Mouse (Mus musculus) frontal cortex, adult (tissue): ENCODE data around the gene Zfp384.
A peak's percentile ranks its signal among the peaks of the same experiment; 100 is the strongest.
"Not testable (repeated sequence)": the region's sequence is repeated elsewhere in the genome, so short reads cannot be mapped to it uniquely, and the experiment has no call there.

Experiments used
- ATAC-seq: cut with Nextera tagmentation; 2 replicates; pipeline ENCODE4 v1.9.2; 2017; ENCODE audit warnings: mild to moderate bottlenecking, moderate library complexity, mixed read lengths; ENCODE audit not compliant: low TSS enrichment

Zfp384 gene

DNA sequence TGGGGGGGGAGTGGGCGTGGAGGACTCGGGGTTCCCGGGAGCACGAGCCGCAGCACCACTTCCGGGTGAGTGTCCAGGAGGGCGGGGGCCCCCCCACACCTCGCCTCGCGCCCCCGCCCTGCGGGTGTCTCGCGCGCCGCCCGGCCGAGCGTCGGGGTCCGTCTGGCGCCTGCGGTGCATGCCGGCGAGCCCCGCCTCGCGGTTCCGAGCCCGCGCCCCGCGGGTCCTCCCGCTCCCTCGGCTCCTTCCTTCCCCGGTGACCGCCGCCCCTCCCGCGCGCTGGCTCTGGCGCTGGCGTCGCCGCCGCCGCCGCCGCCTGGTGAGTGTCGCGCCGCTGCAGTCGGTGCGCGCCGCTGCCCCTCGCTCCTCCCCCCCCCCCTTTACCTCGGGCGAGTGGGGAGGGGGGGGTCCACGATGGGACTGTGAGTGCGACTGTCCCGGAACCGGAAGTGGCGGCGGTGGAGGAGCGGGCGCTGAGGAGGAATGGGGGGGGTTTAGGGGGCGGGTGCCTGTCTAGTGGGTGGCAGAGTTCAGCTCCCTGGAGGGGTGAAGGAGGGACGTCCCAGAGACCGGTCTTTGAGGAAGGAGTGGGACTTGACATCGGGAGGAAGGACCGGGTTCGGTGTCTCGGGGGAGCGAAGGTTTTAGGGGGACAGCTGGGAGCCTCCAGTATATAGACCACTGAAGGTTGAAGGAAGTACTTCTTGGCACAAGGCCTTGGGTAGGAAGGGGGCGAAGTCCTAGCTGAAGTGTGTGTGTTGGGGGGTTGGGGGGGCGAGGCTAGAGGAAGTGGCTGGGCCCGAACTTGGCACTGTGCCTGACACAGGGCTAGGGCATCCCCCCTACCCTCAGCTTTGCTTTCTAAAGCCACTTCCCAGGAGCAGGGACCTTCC, 482 bp downstream of the Zfp384 start:
- peak; percentile 65 for ATAC-seq

DNA sequence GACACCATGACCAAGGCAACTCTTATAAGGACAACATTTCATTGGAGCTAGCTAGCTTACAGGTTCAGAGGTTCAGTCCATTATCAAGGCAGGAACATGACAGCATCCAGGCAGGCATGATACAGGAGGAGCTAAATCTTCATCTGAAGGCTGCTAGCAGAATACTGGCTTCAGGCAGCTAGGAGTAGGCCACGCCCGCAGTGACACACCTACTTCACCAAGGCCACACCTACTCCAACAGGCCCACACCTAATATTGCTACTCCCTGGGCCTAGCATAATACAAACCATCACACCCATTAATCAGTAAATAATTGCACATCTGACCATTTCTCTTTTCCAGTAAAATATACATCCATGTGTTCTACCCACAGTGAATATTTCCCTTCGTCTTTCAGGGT, 8.7 kb downstream of the Zfp384 start:
- ATAC-seq: no peak

DNA sequence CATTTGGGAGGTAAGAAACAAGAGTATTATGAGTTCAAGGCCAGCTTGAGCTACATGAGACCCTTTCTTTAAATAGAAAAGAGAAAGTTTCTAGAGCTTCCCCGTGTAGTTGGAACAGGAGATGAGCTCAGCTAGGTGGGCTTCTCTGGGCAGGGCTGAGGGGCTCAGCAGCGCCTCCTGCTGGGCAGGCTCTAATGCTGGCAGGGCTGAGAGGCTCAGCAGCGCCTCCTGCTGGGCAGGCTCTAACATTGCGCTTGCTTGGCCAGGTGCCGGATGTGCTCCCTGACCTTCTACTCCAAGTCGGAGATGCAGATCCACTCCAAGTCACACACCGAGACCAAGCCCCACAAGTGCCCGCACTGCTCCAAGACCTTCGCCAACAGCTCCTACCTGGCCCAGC, 21.6 kb downstream of the Zfp384 start:
- ATAC-seq: not testable (repeated sequence)

DNA sequence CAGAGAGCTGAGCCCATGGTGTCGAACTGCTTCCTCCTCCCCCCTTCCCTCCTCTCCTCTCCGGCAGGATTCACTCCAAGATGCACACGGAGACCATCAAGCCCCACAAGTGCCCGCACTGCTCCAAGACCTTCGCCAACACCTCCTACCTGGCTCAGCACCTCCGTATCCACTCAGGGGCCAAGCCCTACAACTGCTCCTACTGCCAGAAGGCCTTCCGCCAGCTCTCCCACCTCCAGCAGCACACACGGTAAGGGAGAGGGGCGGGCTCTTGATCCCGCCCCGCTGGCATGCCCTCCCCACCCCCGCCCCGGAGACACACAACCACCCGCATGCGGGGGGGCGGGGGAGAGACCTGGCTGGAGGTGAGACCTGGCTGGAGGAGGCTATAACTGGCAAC, 22.7 kb downstream of the Zfp384 start:
- no peak for ATAC-seq

DNA sequence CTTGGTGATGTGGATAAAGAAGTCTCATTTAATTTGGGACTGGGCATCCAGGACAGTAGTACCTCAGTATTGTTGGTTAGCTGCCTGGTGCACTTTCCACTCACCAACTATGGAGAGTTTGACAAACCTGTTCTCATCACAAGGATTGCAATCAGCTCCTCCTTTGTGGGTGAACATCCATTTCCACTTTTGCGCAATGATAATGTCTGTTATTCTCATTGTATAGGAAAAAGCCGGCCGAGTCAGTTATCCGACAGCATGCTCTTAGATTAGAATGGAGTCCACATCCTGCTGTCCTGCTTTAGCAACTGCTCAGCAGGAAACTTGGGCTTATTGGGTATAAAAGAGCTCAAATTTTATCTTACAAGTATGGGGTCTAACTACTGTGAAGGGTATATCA, 29.7 kb downstream of the Zfp384 start:
- no peak for ATAC-seq

DNA sequence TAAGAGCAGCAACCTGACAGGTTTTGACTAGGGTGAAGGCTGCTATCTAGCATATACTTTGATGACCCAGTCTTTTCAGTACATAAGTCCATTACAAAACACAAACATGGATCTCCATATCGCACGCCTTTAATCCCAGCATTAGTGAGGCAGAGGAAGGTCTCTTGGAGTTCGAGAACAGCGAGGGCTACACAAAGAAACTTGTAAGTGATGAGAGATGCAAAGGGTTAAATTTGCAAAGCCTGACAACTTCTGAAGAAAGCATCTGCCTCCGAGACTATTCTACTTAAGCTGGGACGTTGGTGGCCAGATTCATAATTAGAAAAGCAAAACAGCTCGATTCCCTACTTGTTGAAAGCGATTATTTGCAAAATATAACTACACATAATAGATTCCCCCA, 30.2 kb downstream of the Zfp384 start:
- no peak for ATAC-seq

DNA sequence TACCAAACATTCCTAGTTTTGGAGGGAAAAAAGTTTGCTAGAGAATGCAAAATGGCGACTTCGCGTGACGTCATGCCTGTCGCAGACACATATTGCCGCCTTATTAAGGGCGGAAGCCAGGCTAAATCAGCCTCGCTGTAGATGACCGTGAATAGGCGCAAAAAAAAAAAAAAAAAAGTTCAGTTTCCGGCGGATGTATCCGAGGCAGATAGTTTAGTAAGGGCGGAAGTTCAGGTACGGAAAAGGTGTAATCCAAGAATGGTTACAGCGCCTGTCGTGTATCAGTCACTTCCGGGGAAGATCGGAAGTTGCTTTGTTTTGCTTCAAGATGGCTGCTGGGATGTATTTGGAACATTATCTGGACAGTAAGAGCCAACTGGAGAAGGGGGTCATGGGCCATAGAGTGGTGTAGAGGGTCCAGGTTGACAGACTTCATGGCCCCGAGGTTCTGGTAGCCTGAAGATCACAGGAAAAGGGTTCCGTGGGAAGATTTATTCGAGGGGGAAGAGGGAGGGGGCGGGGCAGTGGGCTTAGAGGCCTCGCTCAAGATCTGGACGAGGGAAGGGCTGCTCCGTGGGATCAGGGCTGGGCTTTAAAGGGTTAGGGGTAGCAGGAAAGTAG, 30.7 kb downstream of the Zfp384 start, which contains the start of gene Ing4:
TSS of gene Ing4 (plus strand) at position 228 of the 621 bp plus-strand sequence.
- peak; percentile 95 for ATAC-seq

DNA sequence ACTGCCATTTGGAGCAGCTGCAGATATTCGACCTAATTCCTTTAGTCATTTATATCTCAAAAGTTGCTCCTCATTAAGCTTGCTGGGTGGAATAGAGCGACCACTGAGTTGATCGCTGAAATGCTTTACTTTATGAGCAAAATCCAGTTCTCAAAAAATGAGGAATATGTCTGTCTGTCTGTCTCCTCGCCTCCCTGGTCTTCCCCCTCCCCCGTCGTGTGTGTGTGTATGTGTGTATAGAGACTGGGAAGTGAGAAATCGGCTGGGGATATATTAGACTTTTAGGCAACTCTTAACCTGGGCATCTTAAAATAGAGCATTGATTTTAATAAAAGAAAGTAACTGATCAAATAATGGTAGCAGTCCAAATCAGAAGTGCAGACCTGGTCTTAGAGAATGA, 31.3 kb downstream of the Zfp384 start:
- ATAC-seq: no peak

DNA sequence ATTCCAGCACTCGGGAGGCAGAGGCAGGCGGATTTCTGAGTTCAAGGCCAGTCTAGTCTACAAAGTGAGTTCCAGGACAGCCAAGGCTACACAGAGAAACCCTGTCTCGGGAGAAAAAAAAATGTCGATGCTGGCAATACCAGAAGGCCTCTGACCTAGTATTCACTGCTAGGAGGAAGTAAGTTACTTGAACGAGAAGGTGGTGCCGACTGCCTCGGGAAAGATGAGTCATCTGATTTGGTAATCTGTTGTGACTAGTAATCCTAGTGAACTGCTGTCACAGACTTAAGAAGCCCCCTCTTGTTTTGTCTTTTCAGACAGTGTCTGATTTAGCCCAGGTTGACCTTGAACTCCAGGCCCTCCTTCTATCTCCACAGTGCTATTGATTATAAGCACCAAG, 32.1 kb downstream of the Zfp384 start:
- ATAC-seq: no peak

DNA sequence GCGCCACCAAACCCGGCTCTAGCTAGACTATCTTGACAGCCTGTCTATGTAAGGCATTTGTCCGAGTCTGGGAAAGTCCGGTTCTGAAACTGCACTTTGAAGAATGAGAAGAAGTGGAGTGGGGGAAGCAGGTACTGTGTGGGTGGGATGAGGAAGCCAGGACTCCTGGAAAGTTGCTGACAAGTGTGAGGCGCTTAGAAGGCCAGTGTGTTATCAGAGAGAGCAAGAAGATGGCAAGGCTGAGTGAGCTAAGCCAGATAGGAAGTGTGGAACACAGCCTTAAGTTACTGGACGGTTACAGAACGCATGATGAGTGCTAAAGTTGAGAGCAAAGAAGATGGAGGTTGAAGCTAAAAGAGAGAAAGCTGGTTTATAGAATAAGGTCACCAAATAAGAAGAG, 33.1 kb downstream of the Zfp384 start:
- ATAC-seq: no peak

DNA sequence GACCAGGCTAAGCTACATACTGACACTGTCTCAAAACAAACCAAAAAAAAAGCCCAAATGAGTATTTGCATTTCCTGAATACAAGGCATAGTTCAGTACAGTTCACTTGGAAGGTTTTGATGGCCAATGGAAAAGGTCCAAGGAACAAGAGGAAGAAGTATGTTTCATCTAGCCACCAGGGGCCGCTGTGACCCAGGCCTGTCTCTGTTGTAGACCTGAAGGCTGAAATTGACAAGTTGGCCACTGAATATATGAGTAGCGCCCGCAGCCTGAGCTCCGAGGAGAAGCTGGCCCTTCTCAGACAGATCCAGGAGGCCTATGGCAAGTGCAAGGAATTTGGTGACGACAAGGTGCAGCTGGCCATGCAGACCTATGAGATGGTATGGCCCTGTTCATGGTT, 37.7 kb downstream of the Zfp384 start:
- ATAC-seq: peak; percentile 69

DNA sequence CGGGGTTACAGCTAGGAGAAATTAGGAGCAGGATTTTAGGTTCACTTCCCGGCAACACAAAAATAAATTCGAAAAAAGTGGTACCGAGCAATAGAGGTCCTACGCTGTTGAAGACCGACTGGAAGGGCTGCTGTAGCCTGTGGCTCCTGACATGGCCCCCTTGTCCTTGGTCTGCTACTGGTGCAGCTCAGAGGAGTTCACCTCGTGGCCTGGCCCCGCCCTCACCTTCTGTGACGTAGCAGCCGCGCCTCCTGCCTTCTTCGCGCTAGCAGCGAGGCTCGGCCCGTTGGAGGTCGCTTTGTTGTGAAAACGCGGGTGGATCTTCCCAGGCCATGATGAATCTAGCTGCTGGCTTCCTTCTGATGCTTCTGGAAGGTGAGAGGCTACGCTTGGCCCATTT, 40.7 kb downstream of the Zfp384 start, which contains the start of gene Acrbp:
TSS of gene Acrbp (plus strand) at position 12 of the 400 bp plus-strand sequence.
- ATAC-seq: no peak

DNA sequence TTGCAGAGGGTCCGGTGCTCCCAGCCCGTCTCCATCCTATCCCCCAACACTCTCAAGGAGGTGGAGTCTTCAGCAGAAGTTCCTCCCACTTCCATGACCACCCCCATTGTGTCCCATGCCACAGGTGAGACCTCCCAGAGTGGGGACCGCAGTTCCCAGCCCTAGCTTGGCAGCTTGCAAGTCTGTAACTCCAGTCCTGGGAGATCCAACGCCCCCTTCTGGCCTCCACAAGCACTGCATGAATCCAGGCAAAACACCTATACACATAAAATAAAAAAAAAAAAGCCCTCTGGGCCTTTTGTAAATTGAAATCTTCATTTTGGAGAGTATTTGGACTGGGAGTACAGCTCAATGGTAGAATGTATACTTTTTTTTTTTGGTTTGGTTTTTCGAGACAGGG, 42.3 kb downstream of the Zfp384 start:
- no peak for ATAC-seq

DNA sequence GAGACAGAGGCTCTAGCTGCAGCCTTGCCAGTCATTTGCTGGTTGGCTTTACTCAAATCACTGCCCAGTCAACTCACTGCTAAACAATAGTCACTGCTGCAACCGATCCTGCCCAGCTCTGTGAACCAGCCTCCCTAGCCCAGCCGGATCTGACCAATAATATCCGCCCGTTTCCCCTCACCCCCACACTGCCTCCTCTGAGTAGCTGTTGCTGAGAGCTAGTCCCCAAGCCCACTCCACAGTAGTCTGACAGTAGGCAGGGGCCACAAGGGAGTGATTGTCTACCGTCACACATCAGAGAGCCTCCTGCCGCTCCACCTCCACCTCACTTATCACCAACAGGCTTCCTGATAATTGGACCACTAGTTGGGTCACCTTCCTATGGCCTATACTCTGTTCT, 52.5 kb downstream of the Zfp384 start:
- ATAC-seq: no peak

DNA sequence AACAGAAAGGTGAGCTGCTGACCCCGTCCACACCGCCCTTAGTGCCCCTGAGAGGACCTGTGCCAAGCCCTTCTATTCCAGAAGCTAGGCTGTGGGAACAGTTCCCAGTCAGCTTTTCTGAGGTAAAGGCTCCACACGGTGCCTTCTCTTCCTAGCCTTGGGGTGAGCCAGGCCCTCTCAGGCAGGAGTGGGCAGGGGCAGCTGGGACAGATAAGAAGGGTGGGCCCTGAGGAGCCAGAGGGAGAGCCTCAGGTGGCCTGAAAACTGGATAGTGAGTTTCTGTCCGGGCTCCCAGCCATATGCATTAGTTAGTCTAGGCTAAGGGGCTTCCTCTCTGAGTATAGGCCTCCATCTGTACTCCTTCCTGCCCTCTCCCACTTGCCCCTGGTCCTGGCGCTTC, 53.6 kb downstream of the Zfp384 start:
- ATAC-seq: no peak

DNA sequence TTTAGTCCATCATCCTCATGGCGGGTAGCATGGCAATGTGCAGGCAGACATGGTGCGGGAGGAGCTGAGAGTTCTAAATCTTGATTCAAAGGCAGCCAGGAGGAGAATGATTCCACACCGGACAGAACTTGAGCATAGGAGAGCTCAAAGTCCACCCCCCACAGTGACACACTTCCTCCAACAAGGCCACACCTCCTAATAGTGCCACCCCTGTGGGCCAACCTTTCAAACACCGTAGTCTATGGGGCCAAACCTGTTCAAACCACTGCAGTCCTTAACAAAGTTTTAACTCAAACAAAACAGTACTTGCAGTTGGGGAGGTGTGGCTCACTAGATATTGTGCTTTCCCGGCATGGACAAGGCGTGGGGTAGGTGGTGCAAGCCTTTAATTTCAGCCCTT, 55.0 kb downstream of the Zfp384 start:
- ATAC-seq: no peak

DNA sequence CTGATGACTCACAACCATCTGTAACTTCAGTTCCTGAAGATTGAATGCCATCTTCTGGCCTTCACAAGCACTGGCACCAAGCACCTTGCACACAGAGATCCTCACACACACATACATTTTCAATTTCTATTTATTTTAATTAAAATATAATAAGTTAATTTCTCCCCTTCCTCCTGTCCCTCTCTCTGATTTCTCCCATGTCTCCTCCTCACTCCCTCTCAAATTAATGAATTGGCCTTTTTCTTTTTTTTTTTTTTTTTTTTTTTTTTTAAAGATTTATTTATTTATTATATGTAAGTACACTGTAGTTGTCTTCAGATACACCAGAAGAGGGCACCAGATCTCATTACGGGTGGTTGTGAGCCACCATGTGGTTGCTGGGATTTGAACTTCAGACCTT, 56.3 kb downstream of the Zfp384 start:
- not testable (repeated sequence) for ATAC-seq

DNA sequence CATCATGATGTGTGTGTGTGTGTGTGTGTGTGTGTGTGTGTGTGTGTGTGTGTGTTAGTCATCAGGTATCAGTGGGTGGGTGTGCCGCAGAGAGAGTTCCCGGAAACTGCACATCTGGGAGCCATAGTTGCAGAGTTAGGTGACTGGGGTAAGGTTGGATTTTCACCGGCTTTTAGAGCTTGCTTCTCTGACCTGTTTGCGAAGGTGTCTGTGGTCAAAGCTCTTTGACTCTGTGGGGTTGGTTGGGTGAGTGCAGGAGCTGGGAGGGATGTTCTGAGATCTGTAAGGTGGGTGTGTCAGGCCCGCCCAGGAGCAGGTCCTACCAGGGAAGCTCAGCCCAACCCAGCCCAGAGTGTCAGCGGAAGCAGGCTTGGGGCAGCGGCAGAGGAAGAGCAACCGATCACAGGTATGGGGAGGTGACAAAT, 58.6 kb downstream of the Zfp384 start, which contains the start of gene Lpar5:
TSS of gene Lpar5 (plus strand) at position 350 of the 425 bp plus-strand sequence.
- no peak for ATAC-seq

DNA sequence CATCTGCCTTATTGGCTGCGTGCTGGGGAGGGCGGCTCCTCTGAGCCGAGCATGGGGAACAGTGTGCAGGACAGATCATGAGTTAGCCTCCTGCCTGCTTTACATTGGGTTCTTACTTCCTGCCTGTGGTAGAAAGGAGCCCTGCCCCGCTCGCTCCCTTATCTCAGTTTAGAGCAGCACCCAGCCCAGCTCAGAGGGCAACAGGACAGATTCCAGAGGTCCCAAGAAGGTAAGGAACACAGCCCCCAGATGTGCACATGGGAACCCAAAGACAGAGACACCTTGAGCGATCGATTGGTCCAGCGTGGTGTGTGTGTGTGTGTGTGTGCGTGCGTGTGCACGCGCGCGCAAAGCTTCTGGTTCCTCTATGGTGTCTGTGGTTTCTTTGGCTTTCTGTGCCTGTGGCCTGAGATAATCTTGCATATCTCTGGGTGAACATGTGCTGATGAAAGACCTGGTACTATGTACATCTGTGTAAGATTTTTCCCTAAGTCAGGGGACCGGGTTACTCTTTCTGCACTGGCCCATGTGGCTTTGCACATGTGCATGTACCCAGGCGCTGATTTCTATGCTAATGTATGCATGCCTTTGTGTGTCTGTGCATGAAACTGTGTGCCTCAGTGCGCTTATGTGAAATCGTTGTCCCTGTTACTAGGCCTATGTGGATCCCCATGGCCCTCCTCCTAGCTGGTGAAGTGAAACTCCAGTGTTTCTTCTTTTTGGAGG, 62.4 kb downstream of the Zfp384 start:
- peak; percentile 74 for ATAC-seq

DNA sequence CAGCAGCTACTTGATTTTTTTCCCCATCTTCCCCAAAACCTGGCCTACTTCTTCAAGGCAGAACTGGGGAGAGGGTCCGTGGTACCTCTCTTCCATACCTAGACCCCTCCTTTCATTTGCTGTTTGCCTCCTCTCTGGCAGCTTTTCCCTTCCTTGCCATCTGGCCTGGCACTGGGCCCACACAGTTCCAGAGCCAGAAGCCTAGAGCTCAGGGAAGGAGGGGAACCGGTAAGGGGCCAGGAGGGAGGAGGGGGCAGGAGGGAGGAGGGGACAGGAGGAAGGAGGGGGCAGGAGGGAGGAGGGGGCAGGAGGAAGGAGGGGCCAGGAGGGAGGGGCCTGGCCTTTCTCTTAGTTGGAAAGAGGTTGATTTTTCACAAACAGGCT, 62.9 kb downstream of the Zfp384 start:
- peak; percentile 71 for ATAC-seq

DNA sequence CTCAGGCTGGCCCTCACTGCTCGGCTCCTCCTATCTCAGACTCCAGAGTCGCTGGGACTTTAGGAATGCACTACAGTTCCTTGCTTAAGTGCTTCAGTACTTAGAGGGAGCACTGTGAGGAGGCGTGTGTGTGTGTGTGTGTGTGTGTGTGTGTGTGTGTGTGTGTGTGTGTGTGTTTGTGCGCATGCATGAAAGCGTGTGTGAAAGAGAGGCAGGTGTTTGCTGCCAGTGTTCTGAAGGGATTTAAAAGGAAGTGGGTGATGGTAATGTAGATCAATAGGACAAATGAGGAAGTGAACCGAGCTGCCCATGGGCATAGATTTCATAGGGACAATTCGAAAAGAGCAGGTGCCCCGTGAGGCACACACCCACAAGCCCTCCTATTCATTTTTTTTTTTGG, 64.9 kb downstream of the Zfp384 start:
- ATAC-seq: no peak

DNA sequence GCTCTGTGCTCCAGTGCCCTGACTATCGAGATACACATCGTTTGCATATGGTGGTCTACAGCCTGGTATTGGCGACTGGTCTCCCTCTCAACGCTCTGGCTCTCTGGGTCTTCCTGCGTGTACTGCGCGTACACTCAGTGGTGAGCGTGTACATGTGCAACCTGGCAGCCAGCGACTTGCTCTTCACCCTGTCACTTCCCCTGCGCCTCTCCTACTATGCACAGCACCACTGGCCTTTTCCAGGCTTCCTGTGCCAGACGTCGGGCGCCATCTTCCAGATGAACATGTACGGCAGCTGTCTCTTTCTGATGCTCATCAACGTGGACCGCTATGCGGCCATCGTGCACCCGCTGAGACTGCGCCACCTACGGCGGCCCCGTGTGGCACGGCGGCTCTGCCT, 72.4 kb downstream of the Zfp384 start:
- no peak for ATAC-seq
